Mouse (Mus musculus): ENCODE results near the gene Efna3.

- TF ChIP-seq CTCF (conservative IDR thresholded peaks at IDR 0.05; ENCODE audit: low read length) = no peak
- TF ChIP-seq NANOG (IDR thresholded peaks at IDR 0.05; ENCODE audit: borderline replicate concordance, low read length) = no peak
- no peak for TF ChIP-seq POU5F1 (IDR thresholded peaks at IDR 0.05; ENCODE audit: borderline replicate concordance, low read length)
These were observed 28.5 kb upstream of the Efna3 start for GRCm38 (mm10) chr3:89351271-89351670.
